Mouse (Mus musculus): ENCODE data around the gene Gm42957.

GRCm38 (mm10) chr3:96599411-96599810 lies 35.9 kb upstream of the Gm42957 start:
- no peak for TF ChIP-seq EP300 (IDR thresholded peaks at IDR 0.05)
- no peak for TF ChIP-seq CTCF (IDR thresholded peaks at IDR 0.05)
